Mouse (Mus musculus): ENCODE data around the gene Trmt13. TPM values are rescaled to one million over a fixed set of nuclear protein-coding genes. Genes with fewer than 3 reads are reported as not detected.

The Trmt13 gene
- total RNA-seq, 2 experiments from 2014 or later, result 6.9 to 9.3 TPM

- DNase-seq, result no peak
Observed at GRCm38 (mm10) chr3:116634091-116634490, 19.7 kb upstream of the Trmt13 start.

GRCm38 (mm10) chr3:116632971-116633370, 18.6 kb upstream of the Trmt13 start:
- DNase-seq, result no peak

- no peak for DNase-seq
Observed at GRCm38 (mm10) chr3:116631459-116631858, 17.1 kb upstream of the Trmt13 start.

GRCm38 (mm10) chr3:116622641-116623040, 8.3 kb upstream of the Trmt13 start:
- no peak for DNase-seq

DNA sequence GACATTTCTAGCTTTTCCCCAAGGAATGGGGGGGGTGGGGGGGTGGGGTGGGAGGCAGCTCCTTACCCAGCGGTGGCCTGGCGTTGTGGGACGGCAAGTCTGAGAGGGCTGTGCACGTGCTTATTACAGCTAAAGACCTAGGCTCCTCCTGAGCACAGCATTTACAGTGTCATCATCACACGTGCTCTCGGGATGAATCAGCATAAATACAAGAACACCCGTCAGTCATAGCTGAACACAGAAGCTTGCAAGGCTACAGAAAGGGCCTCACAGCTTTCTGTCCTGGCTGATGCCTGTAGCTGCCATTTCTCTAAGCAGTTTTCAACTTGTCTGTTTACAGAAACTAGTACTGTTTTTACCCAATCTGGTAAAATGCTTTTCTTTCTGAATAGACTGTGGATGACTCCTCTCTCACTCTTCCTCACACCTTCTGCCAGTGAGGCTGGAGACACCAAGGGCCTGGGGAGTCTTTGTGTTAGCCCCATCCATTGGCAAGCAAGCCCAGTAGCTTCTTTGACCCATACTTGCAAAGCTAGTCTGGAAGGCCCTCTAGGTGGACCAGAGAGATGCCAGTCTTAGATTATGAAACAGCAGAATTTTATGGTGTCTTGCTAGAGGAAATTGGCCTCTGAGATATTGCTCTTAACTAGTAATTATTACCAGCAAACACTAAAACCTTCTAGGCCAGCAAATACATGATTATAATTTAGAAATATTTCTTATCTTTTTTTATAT, 6.4 kb upstream of the Trmt13 start:
- no peak for DNase-seq

GRCm38 (mm10) chr3:116618855-116619254, 4.5 kb upstream of the Trmt13 start:
- DNase-seq, result no peak

GRCm38 (mm10) chr3:116615318-116616068, 1.1 kb upstream of the Trmt13 start:
- DNase-seq, result no peak

GRCm38 (mm10) chr3:116604570-116604969, 9.8 kb downstream of the Trmt13 start:
- no peak for DNase-seq

DNA sequence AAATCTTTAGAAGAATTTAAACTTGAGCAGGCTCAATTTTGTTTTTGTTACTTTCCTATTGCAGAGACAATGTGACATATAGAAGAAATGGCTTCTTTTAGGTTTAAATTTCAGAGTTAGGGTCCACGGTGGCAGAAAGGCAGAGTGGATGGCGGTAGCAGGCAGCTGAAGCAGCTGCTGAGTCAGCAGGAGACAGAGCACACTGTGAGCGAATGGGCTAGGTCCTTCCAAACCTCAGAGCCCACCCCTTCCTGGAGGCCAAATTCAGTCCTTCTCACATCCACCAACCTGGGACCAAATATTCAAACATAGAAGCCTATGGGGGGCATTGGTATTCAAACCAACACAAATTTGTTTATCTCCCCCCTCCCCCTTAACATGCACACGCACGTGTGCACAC, 12.6 kb downstream of the Trmt13 start:
- no peak for DNase-seq

GRCm38 (mm10) chr3:116601005-116601404, 13.4 kb downstream of the Trmt13 start:
- no peak for DNase-seq

GRCm38 (mm10) chr3:116599705-116600104, 14.7 kb downstream of the Trmt13 start:
- DNase-seq, result no peak

GRCm38 (mm10) chr3:116595603-116595991, 18.8 kb downstream of the Trmt13 start:
- no peak for DNase-seq

DNA sequence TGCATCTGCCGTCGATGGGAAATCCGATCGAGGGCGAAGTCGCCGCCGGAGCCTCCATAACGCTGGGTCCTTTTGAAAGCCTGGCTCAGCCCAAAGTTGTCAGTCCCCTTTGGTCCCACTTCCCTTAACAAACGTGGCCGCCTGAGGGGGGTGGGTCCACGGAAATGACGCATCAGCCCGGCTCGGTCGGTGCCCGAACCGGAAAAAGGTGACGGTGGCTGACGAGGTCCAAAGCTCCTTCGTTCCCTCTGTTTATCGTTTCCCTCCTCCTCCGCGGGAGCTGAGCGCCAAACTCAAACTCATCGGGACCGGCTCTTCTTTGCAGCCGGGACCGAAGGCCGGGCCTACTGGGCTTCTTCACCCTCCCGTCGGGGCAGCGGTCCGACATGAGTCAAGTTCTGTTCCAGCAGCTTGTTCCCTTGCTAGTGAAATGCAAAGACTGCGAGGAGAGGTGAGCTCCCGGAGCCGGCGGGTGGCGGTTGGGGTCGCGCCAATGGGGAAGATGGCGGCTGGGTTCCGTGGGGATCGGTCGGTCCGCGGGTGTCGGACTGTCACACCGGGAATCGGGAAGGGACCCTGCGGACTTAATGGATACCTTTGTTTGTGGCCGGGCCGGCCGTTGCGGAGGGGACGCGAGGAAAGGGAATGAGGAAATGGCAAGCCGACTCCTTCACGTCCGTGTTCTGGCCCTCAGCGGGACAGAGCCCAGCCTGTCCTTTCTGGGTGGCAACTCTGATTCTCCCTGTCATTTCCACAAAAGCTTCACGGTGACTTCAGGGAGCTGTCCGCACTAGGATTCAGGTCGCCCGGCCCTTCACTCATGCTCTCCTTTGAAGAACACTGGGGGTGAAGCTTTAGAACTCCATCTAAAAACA, 19.4 kb downstream of the Trmt13 start, which contains the start of gene Sass6:
Sass6 (plus strand) TSS at position 255 of the 875 bp plus-strand sequence.
- peak; percentile 99 for DNase-seq

DNA sequence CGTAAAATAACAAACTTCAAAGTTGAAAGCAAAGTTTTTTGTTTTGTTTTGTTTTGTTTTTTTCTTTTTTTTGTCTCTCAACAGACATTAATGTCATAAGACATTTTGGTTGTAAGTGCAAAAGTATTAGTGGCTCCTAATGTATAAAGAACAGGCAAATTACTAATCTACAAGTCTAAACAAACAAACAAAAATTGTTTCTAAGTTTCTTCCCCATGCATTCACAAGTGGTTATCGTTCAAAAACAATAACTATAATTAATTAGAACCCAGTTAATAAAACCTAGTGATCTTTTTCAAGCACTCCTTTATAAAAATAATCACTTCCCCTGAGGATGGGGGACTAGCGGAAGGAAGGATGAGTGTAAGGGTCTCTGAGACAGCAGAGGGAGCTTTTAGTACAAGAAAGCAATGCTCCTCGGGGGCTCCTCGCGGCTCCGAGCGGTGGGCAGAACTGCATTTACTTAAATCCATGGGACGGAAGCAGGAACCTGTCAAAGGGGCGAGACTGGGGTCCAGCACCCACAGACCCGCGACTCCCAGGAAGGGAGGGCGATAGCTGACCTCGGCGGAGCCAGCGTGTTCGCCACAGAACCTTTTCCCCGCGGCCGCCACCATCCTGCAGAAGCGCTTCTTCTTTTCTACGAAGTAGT, 20.2 kb downstream of the Trmt13 start:
- DNase-seq, result no peak

DNA sequence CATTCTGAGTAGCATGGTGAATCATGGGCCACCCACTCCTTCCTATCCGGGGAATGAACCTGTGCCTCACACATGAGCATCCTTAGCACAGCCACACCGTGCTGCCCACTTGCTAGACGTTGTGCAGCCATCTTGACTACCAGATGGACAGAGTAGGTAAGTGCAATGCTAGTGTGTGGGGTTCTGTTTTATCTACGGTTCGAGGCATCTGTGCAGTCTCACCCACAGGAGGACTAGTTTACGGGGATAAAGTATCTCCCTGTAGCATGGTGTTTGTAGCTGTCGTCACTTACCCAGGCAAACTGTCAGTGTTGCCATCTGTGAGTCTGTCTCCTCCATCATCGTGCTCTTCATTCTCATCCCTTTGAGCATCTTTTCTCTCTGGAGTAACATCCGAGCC, 32.2 kb downstream of the Trmt13 start:
- DNase-seq, result no peak

DNA sequence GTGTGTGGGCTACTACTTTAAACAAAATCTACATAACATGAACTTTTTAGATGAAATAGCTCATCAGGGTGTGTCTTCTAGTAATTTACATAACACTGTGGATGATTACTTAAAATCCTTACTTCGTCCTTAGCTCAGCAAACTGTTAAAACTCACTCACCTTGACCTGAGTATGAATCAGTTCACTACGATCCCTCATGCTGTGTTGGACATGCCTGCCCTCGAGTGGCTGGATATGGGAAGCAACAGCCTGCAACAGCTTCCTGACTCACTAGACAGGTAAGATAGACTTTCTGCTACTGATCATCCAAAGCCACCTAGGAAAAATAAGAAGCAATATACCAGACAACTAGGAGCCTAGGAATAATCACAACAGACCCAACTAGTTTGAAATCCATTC, 37.1 kb downstream of the Trmt13 start:
- no peak for DNase-seq

DNA sequence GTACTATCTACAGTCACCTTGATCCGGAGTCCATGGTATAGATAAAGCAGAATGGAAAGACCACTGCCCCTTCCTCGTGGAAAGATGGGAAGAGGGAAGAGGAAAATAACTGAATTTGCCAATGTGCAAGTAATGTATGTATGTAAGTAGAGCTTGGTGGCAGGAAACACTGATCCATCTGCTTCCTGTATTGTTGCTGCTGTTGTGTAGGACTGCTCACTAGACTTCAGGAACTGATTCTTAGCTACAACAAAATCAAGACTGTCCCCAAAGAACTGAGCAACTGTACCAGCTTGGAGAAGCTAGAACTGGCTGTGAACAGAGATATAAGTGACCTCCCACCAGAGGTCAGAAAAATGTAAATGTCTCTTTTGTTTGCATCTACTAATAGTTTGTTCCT, 43.8 kb downstream of the Trmt13 start:
- no peak for DNase-seq

GRCm38 (mm10) chr3:116563095-116563492, 51.3 kb downstream of the Trmt13 start:
- no peak for DNase-seq

GRCm38 (mm10) chr3:116562408-116563094, 51.8 kb downstream of the Trmt13 start, which contains the start of gene Lrrc39:
Lrrc39 (plus strand) TSS chr3:116562973.
- no peak for DNase-seq

- DNase-seq, result peak; percentile 14
Observed at GRCm38 (mm10) chr3:116561315-116561714, 53.1 kb downstream of the Trmt13 start.

- no peak for DNase-seq
Observed at GRCm38 (mm10) chr3:116551362-116551761, 63.0 kb downstream of the Trmt13 start.

Measured in gastrocnemius, postnatal 10 days (tissue).